Mouse (Mus musculus): ENCODE data around the gene Med9.
A peak's percentile ranks its signal among the peaks of the same experiment; 100 is the strongest.
"Not testable (repeated sequence)": the region's sequence is repeated elsewhere in the genome, so short reads cannot be mapped to it uniquely, and the experiment has no call there.

Med9 gene

DNA sequence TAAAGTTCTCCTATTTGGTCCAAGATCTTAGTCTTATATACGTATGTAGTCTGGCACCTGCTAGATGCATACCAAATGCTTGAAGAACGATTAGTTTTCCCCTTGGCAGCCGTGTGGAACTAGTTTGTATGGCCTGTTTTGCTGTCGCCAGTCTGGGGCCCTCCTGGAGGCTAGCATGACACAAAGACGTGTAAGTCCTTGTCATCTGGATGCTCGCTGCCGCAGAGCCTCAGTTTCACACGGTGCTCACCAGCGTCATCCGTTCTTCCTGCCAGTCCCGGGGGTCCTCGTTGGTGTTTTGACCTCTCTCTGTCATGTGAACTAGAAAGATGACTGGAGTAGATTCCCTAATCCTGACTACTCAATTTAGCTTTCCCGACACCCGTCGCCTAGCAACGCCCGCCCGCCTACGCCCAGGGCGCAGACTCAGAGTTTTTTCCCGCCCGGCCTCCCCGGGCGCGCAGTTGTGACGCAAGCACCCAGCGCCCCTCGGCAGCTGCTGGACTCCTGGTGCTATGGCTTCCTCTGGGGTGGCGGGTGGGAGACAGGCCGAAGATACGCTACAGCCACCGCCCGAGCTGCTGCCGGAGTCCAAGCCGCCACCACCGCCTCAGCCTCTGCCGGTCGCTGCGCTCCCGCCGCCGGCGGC is at the start of gene Med9:
Gene Med9 (plus strand): TSS at position 455 of the 649 bp plus-strand sequence.
- peak; percentile 98 for DNase-seq (ENCODE audit: low spot score)

DNA sequence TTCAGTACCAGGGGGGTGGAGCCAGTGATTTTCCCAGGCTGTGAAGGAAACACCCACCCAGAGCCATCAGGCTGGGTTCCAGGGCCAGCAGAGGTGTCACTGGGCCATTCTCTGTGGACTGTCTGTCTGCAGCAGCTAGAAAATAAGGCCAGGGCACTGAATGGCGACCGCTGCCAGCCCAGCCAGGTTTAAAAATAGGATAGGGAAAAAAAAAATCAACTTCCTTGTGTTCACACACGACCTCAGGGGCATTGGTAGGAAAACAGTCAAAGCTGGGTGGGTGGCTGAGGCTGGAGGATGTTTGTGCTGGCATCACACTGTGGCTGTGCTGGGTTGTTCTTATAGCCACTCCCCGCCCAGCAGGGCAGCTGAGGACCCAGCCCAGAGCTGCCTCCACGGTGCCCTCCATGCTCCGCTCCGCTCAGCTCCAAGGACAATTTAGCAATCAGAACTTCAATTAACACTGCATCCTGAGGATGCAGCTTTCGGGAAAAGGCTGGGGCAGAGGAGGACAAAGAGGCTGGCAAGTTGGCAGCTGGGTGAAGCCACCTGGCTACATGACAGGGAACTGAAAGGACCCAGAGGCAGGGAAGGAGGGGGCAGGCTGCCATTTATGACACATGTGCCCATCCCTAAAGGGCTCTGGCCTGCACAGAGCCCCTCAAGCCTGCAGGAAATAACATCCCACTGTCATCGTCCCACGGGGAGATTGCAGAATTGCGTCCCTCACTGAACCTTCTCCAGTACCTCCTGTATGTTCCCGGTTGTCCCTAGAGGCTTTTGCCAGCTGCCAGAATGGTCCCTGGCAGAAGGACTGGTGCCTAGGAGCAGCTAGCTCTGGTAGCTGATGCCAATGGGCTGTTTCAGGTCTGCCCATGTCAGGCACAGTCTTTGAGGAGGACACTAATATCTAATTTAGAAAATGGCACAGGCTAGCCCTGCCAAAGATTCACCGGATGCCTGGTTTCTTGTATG is 48.0 kb upstream of the Med9 start:
- no peak for DNase-seq (ENCODE audit: low spot score)

DNA sequence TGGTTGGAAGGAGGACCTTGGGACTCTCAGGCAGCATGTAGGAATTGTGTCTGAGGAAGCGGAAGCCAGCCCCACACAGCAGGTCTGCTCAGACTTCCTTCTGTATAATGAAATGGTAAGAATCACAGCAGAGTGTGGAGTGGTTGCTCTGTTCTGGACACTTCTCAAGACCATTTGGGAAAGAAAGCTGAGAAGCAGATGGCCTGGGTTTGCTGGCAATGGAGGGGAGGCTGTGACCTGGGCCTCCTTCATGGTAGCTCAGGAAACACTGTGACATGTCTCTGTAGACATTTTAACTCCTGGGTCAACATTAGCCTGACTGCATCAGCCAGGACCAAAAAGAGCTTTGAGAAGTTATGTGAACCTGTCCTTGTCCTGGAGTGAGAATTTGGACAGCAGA is 47.0 kb upstream of the Med9 start:
- no peak for DNase-seq (ENCODE audit: low spot score)

DNA sequence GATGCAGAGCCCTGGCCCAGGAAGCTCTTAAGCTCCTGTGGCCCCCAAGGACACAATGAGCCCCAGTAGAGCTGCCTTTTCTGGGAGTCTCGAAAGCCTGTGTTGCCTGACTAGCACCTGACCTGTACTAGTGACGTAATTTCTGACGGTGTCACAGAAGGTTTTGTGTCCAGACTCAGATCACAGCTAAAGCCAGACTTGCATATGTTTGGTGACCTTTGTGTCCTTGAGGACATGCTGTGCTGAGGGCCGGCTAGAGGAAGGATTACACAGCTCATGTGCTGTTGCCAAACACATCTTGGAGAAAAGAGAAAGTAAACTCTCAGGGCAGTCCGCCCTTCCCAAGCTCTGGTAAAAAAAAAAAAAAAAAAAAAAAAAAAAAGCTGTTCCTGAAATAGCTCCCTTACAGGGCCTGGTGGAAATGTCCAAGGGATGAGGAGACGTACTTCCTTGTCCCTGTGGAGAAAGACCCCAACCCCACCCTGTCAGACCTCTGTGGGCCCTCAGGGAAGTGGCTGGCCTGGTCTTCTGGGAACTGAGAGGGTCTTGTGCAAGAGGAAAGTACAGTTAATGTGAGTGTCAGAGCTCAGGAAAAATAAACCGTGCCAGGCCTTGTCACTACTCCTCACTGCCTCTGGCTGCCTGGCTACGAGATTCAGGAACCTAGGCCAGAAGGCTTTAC is 45.8 kb upstream of the Med9 start:
- no peak for DNase-seq (ENCODE audit: low spot score)

DNA sequence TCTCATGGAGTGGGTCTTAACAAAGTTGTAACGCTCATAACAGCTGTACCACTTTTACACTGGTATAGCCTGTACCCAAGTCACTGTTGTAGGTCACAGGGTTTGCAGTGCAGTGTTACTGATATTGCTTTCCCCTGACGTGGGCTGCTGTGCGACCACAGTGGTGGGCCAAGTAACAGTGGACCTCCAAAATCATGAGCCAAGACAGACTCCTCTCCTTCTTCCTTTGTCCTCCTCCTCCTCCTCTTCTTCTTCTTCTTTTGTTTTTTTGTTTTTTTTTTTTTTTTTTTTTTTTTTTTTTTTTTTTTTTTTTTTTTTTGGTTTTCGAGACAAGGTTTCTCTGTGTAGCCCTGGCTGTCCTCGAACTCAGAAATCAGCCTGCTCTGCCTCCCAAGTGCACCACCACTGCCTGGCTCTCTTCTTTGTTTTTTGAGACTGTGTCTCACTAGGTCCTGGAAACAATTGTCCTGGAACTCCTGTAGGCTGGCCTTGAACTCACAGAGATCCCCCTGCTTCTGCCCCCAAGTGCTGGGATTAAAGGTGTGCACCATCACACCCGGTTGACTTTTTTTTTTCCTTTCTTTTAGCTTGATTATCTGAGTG is 41.4 kb upstream of the Med9 start:
- no peak for DNase-seq (ENCODE audit: low spot score)

DNA sequence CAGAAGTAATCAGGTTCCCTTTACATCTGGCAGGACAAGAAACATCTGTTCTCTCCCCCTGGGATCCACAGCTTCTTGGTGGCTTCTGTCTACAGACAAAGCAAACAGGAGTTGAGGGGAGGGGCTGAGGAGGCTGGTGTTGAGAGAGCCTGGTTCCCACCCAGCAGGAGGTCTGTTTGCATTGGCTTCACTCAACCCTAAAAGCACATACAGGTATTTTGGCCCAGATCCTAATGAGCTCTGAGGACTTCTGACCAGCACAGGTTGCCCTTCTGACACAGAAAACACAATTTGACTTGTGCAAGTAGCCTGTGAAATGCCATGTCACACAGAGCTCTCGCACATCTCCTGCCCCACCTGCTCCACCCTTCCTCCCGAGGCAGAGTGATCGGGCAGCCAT is 39.6 kb upstream of the Med9 start:
- DNase-seq (ENCODE audit: low spot score): no peak

DNA sequence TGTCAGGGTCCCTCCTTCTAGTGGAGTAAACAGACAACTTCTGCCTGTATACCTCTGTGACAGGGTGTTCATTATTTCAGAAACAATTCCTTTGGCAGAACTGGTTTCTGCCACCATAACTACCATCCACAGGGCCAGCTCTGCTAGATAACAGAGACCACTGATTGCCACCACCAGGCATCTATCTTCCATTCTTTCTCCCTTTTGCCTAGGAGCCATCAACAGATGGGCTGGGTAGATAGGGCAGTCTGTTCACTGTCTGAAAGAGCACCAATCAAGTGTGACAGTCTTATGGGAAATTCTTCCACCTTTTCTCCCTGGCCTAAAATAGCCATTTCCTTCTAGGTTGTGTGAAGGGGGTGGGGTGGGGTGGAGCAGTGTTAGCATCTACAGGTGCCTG is 37.4 kb upstream of the Med9 start:
- no peak for DNase-seq (ENCODE audit: low spot score)

DNA sequence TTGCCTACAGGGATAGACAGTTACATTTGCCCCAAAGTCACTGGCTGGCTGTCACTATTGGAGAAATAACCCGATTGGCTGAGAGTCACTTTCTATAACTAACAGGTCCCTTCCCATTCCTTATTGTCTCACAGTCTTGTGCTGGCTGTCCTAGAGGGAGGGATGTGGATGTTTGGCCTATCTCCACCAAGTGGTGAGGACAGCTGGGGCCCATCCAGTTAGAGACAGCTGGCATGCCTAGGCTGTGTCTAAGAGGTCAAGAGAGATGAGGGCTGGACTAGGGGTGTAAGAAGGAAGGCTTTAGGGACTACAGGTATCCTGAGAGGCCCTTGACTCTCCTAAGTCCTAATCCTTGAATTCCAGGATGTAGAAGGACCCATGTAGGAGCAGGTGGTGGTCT is 36.5 kb upstream of the Med9 start:
- no peak for DNase-seq (ENCODE audit: low spot score)

DNA sequence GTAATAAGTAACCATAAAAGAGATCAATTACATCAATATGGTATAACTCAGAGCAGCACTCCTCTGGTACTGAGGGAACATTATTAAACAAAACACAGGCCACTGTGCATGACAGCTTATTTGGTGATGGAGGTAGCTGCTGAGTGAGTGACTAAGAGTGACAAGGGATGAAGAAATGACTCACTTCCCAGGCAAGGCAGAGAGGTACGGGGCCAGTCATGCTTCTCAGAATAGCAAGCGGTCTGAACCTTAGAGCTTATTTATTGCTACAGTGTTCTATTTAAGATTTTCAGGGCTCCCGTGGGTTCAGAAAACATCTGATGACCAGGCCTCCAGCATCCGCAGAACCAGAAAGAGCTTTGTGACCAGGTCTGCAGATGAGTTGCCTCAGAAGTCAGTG is 34.3 kb upstream of the Med9 start:
- DNase-seq (ENCODE audit: low spot score): no peak

DNA sequence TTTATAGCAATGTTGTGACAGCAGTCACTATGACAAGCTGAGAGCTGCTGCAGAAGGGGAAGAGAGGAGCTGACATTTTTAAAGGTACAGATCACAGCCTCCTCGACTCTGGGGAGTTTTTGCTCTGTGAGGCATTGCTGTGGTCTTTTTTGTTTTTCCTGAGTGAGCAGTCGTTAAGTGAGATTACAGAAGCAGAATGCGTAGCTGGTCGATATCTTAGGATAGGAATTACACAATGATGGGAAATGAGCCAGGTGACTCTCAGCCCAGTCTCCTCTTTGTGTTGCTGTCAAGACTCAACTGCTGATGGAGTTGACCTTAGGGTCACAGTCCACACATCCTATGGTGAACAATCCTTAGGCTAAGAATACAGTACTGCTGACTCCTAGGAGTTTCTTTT is 30.0 kb upstream of the Med9 start:
- DNase-seq (ENCODE audit: low spot score): no peak

DNA sequence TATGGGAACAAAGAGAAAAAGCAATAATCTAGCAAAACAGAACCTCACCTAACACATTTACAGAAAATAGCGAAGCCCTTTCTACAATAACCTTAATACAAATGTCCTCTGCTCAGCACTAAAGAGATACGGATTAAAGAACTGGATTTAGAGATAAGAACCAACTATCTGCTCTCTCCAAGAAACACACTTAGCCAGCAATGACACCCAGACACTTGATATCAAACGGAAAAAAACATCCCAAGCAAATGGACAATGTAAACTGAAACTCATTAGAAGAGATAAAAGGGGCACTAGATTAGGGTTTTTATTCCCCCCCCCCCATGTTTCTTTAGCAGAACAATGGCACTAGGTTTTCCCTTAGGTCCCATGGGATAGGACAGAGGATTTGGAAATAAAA is 28.6 kb upstream of the Med9 start:
- no peak for DNase-seq (ENCODE audit: low spot score)

DNA sequence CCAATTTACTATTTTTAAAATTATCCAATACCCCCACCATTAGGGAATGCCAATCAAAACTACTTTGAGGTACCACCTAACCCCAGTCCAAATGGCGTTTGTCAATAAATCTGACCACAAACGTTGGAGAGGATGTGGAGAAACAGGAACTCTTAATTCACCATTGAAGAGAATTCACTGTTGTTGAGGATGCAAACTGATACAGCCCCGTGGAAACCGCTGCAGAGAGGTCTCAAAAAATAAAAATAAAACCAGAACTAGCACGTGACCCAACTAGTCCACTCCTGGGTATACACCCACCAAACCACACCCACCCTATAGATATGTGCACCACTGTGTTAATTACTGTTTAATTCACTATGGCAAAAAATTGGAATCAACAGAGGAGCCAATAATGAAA is 27.7 kb upstream of the Med9 start:
- no peak for DNase-seq (ENCODE audit: low spot score)

DNA sequence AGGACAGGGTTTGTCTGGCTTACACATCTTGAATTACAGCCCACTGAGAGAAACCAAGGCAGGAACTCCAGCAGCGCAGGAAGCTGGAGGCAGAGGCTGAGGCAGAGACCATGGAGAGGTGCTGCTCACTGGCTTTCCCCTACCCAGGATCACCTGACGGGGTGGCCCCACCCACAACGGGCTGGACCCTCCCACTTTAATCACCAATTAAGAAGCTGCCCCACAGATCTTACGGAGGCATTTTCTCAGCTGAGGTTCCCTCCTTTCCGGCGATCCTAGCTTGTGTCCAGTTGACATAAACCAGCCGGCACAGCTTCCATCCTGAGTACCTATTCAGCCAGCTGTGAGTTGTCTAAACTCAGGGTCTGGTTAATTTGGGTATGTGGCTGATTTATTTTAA is 26.7 kb upstream of the Med9 start:
- no peak for DNase-seq (ENCODE audit: low spot score)

DNA sequence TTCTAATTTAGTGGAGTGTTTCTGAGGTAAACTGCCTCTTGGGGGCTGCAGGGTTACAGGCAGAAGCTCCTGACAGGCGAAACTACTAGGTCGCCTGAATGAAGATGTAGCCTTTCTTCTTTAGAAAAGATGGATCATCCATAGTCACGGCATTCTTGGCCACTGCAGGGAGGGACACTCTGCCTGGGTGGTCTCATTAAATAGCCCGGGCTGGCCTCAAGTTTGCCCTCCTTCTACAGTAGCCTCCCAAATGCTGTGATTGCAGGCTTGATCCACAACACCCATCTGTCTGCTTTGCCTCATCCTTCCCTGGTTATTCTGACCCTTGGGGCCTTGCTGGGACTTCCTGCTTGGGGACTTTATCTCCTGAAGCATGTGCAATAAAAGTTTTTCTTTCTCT is 18.0 kb upstream of the Med9 start:
- DNase-seq (ENCODE audit: low spot score): no peak

DNA sequence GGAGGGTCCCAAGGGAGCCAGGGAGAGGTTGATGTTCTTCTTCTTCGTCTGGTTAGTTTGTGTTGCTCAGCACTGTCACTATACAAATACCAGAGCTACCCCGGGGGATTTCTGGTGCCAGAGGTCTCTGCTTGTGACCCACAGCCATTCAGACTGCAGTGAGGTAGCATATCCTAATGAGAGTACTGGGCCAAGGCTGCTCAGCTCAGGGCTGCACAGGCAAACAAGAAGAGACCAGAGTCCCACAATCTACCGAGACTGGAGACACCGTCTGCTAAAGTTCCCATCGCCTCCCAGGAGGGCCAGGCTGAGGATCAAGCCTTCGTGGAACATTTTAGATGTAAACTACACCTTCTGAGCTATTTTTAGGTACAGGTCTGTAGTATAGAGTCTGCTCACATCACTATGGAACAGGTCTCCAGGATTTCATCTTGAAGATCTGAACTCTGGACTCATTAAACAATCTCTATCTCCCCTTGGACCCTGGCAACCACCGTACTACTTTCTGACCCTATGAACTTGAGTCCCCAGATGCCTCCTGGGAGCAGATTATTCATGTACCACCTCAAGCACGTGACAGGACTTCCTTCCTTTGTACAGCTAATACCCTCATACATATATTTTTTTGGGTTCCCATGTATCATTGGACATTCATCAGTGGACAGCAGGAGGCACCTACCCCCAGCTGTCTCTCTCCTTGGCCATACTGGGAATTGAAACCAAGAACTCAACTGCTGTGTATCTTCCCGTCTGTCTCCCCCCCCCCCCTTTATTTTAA is 15.3 kb upstream of the Med9 start:
- DNase-seq (ENCODE audit: low spot score): no peak

DNA sequence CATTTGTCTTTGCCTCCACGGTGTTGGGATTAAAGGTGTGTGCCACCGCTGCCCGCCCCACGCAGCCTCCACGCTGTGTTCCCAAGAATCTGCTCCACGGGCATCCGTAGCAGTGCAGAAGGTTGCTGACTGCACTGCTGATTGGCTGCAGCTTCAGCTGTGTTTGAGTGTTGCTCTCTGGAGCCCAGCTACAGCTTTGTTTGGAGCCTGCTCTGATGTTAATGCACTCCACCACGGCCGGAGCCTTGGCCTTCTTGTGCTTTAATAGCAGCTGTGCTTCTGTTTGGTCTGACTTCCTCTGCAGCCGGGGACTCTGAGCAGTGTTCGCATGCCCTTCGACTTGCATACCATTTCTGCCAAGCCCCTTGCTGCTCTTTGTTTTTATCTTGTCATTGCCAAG is 14.1 kb upstream of the Med9 start:
- no peak for DNase-seq (ENCODE audit: low spot score)

DNA sequence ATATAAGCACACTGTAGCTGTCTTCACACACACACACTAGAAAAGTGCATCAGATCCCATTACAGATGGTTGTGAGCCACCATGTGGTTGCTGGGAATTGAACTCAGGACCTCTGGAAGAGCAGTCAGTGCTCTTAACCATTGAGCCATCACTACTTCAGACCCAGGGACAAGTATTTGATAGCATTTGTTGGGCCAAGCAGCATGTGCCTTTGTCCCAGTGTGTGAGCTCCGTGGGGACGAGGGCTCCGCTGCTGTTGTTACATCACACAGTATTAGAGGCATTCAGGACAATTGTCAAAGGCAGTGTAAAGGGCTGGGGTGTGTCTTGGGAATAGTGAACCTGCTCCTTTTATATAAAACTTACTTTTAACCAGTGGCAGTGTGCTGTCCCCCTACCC is 11.0 kb upstream of the Med9 start:
- no peak for DNase-seq (ENCODE audit: low spot score)

DNA sequence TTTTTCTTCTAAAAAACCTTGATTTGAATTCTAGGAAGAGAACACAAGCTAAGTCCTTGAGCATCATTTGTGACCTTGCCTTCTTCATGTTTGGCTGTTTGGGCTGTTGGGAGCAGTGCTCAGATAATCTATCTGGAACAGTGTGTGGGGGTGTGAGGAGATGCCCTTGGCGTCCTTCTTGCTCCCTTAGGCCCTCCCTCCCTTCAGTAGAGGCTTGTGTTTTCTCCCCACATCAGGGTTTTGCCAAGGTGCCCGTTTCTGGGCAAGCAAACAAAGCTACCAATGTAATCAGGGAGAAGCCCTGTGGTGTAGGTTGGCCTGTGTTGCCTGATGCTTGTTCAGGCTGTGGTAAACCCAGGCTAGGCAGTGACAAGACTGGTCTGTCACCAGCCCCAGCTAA is 10.4 kb upstream of the Med9 start:
- DNase-seq (ENCODE audit: low spot score): peak; percentile 45

DNA sequence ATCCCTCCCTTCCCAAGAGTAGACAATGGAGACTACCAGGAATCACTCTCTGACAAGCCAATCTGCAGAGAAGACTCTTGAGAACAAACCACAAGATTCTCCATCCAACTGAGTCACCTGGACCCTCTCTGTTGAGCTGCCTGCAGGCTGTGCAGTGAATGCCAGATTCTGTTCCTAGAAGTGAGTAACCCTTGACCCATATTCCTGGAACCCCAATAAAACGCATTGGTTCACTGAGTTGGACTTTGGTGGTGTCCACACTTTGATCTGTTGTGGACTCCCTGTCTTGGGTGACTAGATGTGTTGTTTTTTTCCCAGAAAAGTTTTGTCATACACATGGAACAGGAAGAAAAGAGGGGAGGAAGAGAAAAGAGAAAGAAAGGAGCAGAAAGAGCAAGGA is 8.2 kb upstream of the Med9 start:
- no peak for DNase-seq (ENCODE audit: low spot score)

DNA sequence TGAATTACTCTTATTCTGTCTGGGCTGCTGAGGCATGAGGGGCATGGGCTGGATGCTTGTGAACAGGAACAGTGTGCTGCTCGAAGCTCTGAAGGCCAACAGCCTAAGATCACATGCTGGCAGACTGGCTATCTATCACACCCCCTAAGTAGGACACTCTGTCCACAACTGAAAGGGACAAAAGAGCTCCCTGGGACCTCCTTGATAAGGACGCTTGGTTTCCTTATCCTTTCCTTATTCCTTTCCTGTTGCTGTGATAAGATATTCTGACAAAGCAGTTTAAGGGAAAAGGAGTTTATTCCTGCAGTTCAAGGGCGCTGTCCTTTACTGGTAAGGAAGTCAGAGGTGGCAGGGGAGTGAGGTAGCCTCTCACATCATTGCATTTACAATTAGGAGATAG is 7.4 kb upstream of the Med9 start:
- no peak for DNase-seq (ENCODE audit: low spot score)

DNA sequence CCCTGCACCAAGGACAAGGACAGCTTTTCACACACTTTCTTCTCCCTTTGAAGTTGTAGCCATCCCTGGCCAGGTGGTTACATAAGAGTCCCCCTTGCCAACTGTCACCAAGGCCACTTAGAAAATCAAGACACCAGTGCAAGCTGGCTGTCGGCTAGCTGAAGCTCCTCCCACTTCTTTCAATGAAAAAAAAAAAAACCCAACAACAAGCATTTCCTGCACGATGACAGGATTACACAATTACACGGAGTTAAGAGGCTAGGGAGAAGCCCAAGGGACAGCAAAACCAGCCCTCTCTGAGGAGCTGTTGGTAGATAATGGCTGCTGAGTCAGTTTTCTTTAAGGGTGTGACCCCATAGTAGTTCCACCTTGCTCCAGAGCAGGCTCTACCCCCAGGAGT is 6.6 kb upstream of the Med9 start:
- DNase-seq (ENCODE audit: low spot score): peak; percentile 46

DNA sequence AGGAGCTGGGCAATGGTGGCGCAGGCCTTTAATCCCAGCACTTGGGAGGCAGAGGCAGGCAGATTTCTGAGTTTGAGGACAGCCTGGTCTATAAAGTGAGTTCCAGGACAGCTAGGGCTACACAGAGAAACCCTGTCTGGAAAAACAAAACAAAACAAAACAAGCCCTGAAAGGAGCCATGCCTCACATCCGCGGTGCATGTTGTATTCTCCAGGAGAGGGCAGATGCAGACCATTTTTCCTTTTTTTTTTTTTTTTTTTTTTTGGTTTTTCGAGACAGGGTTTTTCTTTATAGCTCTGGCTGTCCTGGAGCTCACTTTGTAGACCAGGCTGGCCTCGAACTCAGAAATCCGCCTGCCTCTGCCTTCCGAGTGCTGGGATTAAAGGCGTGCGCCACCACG is 3.2 kb upstream of the Med9 start:
- not testable (repeated sequence) for DNase-seq (ENCODE audit: low spot score)
